Mouse (Mus musculus): ENCODE measurements around the gene Tpmt.

Tpmt gene

GRCm38 (mm10) chr13:46976532-46976931 lies 68.0 kb downstream of the Tpmt start:
- no peak for DNase-seq (ENCODE audit: extremely low spot score, low spot score)

GRCm38 (mm10) chr13:46975930-46976329 lies 68.6 kb downstream of the Tpmt start:
- DNase-seq (ENCODE audit: extremely low spot score, low spot score), result no peak

GRCm38 (mm10) chr13:46975031-46975551 lies 69.4 kb downstream of the Tpmt start:
- peak; percentile 55 for DNase-seq (ENCODE audit: extremely low spot score, low spot score)
